Mouse (Mus musculus) yolk sac, embryonic 10.5 days (tissue): ENCODE measurements around the gene Mthfsl.
"Not testable (repeated sequence)": the region's sequence is repeated elsewhere in the genome, so short reads cannot be mapped to it uniquely, and the experiment has no call there.

ENCODE experiments used
- DNase-seq: peaks from one replicate; pipeline ENCODE4 v3.0.0-alpha.2; 2017; ENCODE audit warnings: low spot score

Gene Mthfsl

DNA sequence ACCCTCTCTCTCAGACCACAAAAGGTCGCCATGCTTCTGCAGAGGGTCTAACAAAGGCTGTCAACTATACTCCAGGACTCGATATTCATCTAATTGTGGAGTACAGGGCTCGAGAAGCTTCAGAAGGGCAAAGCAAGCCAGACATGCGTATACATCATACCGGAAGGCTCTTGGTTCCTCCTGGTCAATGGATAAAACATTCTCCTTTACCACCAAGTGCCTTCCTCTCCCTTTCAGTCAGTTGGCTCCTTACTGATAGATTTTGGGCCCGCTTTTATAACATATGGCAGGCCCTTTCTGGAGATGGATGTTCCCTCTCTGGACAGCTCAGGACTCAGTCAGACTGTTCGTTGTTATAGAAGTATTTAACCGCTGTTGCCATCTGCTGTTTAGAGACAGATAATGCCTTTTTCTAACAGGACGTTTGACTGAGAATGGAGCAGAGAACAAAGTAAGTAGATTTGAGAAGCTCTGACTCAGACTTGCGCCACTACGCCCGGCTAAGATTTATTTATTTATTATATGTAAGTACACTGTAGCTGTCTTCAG lies at the start of gene Mthfsl:
TSS of gene Mthfsl (minus strand) at position 308 of the 549 bp plus-strand sequence.
- not testable (repeated sequence) for DNase-seq

DNA sequence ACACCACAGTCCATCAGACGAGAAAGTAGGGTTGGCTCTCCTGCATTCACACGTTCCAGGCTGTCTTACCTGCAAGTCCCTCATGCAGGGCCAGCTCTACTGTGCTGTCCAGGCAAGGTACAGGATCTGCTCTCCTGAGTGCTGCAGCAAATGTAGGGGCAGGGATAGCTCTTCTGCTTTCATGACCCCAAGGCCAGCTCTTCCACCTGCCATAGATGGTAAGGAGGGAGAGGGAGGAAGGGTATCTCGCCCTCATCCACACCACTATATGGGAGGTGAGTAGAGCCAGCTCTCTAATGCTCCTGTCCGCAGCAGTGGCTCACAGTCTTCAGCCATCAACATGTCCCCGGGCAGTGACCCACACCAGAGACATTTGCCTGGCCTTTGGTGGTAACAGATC lies 49.4 kb upstream of the Mthfsl start:
- not testable (repeated sequence) for DNase-seq

DNA sequence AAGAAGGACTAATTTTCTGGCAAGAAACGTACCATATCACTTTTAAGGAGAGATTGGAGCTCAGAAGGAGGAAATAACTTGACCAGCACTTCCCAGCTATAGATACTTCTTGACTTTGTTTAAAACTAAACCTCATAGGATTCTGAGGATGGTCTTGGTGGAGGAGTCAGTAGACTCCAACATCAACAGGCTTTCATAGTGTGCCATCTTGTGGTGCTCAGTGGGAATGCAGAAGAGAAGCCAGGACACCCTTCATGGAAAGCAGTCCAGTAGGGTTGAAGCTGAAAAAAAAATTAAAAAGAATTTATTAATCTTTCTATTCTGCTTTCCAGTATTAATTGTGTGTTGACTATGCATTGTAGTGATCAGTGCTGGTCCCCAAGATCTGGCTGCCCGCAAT lies 26.6 kb upstream of the Mthfsl start:
- DNase-seq: not testable (repeated sequence)

DNA sequence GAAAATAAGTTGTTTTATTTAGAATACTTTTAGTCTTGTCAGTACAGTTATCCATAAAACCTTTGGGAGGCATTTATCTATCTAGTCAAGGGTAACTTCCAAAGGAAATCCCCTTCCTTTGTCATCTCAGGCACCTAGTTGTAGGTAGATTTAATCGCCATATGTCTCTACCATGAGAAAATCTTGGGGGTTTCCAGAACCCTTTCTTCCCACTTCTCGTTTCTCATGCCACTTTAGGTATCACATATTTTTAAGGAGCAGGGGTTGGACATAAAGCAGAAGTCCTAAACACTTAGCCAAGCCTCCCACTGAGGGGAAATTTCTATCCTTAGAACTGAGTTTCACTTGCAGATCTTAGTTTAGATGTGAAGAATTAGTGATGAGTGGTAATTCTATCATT lies 25.9 kb upstream of the Mthfsl start:
- DNase-seq: not testable (repeated sequence)

DNA sequence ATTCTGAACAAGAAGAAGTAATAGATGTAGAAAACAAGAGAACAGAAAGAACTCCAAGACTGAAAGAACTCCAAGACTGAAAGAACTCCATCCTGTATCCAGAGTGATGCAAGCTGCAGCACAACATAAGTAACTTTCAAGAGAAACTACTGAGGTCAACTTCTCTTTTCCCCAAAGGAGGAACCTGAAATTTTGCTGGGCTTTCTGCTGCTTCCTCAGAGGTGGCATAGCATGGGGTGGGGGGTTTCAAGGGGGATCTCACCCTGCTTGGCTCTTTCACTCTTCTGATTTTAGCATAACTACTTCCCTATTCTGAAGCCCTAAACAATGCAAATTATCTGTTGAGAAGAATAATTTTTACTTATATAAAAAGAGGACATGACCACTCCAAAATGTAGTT lies 15.2 kb upstream of the Mthfsl start:
- not testable (repeated sequence) for DNase-seq

DNA sequence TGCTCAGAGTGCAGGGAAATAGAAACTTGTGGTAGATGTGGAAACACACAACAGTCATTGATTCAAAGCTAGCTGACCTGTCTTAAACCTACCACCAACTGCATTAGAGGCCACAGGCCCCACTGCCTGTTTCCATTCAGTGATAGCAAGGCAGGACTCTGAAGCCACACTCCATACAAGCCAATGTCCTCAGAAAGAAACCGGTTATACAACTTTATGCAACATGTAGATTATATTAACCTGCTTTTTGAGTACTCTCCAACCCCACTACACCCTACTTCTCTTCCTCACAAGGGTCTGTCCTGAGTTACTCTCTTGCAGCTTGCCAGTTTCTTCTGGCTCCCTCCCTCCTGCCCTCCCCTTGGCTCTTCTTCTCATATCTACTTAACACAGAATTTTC lies 13.1 kb upstream of the Mthfsl start:
- not testable (repeated sequence) for DNase-seq

DNA sequence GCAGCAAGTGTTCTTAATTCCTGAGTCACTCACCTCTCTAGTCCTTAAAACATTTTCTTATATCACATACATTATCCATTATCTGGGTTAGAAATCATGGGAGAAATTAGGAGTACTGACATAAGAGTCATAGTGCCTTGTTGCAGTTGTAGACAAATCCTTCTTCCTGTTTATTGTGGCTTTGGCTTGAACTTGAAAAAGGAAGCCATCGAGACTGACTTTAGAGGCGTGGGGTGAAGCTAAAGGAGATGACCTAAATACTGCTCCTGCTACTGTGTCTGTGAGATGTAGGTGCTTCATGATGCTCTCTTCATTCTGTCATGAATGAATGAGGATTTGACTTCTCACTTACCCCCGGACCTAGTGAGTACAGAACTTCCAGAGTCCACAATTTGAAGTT lies 12.2 kb upstream of the Mthfsl start:
- DNase-seq: not testable (repeated sequence)

DNA sequence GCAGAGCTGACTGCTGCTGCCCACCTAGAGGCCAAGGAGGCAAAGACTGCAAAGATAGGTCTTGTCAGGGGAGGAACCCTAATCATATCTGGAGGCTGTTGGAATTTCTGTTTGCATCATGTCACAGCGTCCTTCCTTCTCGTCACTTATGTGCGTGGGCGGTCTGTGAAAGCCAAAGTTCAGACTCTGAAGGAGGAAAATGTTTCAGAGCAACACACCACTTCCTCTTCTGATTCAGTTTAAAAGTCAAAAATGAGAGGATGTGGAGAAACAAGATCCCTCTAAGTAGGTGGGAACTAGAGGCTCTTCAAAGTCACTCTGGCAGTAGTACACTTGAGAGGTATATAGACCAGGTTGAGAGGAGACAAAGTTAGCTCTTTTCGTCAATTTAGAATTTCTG lies 11.6 kb upstream of the Mthfsl start, which contains the start of gene Bcl2a1d:
TSS of gene Bcl2a1d (minus strand) at position 187 of the 400 bp plus-strand sequence.
- not testable (repeated sequence) for DNase-seq

DNA sequence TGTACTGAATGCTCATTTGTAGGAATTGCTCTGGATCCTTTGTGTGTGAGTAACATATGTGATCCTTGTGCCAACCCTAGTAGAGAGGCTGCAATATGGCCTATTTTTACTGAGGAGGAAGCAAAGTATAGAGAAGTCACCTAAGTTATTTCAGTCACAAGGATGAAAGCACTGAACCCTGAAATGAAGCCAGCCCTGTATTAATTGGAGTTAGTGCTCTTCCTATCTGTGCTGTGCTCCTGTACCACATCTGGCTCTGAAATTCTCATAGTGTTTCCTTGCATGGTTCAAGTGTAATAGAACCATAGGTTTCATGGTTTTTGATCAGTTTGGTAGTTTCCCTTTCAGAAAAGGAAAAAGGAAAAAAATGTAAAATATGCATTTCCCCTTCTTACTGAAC lies 8.2 kb upstream of the Mthfsl start:
- not testable (repeated sequence) for DNase-seq

DNA sequence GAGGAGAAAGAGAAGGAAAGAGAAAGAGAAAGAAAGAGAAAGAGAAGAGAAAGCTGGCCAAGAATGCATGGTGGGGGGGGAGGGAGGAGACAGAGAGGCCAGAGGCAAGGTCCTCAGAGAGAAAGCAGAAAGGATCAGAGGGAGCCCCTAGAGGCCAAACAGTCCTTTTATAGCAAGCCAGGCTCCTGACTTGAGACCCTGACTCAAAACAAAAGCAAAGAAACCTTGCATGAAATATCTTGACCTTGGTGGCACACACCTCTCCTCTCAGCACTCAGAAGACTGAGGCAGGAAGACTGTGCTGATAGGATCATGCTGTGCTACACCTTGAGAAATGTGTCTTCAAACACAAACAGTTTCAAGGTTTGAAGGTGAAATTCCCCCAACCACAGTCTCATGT lies 1.5 kb upstream of the Mthfsl start:
- not testable (repeated sequence) for DNase-seq

DNA sequence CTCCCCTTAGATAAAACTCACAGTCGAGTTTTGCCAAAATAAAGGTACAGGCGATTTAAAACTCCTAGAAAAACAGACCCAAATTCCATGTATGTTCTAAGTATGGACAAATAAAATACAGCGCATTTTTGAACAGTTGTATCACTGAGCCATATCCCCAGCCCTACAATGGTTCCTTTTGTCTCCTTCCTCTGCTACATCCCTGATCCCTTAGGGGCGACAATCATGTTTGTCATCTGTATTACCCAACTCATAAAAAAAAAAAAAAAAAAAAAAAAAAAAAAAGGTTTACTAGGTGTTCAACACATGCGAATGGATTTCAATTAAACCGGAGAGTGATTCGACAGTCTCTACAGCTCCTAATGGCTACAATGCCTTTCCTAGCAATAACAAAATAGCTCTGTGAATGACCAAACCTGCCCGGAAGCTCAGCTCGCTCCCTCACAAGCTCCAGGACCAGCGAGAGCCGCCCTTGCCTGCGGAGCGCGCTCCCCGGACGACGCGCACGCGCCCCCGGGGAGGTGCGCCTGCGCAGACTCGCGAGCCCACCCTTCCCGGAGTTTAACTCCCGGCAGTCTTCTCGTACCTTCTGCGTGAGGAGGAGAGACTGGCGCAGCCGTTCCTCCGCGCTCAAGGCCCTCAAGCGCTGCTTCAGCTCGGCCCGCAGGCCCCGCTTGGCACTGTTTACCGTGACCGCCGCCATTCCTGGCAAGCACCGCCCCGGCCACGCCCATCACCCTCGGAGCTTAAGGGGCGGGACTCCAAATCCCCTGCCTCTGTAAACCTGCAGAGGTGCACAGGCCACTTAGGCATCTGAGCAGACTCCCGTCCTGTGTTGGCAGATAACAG lies 799 bp downstream of the Mthfsl start:
- not testable (repeated sequence) for DNase-seq

DNA sequence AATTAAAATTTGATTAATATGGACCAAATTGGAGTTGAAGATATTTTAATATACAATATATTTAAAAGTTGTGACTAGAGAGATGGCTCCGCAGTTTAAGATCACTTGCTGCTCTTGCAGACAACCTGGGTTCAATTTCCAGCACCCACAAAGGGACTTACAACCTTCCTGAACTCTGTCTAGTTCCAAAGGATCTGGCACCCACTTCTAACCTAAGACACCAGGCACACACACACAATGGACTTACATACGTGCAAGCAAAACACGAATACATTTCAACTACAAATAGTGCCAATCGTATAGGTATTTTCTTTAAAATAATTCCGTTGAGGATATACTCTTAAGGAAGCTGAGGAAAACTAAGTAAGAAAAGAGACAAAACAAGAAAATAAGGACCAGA lies 1.5 kb downstream of the Mthfsl start:
- not testable (repeated sequence) for DNase-seq

DNA sequence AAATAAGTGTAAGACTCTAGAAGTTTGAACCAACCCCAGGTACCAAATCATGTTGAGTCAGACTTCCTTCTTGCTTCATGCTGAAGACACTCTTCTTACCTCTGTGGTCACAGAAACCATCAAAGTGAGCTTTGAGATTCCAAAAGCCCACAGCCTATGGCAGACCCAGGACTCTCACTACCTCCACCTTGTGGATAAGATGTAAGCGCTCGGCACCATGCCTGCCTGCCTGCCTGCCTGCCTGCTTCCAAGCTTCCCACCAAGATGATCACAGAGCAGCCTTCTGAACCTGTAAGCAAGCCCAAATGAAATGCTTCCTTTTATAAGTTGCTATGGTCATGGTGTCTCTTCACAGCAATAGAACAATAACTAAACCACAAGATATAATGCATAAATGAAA lies 2.0 kb downstream of the Mthfsl start:
- DNase-seq: not testable (repeated sequence)

DNA sequence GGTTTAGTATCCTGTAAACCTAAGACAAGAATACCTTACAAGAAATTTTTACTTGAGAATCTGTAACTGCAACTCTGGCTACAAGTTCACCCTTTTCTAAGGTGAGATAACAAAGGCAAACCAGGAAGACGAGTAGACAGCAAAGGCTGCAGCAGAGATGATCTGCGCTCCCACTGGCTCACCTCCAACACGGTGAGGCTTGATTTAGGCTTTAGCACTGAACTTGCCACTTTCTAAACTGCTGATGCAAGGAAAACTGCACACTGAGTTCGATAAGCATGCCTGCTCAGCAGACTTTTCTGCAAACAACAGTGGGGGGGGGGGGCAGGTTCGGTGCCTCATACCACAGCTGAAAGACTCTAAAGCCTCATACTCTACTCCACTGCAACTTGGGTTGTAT lies 5.6 kb downstream of the Mthfsl start:
- DNase-seq: not testable (repeated sequence)

DNA sequence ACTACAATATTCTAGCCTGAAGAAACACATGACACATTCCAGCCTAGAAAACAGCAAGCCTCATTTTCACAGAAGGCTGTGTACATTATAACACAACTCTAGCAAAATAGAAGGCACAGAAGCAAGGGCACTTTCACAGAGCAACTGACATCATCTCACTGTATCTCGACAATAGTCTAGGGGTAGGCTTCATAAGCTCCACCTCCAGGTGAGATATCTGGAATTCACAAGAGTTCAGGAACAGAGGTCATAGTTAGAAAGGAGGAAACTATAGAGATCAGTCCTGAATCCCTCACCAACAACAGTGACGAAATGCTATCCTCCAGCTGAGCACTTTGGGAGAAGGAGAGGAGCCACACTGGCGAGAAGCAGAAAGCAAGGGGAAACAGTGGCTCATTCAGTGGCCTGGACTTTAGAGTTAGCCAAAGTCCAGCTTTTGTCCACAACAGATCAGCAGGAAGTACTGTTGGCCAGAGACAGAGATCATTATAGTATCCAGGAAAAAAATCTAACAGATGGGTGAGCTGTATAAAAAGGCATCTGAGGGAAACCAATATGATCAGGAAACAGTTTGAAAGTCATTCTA lies 7.8 kb downstream of the Mthfsl start:
- DNase-seq: peak; percentile 17

DNA sequence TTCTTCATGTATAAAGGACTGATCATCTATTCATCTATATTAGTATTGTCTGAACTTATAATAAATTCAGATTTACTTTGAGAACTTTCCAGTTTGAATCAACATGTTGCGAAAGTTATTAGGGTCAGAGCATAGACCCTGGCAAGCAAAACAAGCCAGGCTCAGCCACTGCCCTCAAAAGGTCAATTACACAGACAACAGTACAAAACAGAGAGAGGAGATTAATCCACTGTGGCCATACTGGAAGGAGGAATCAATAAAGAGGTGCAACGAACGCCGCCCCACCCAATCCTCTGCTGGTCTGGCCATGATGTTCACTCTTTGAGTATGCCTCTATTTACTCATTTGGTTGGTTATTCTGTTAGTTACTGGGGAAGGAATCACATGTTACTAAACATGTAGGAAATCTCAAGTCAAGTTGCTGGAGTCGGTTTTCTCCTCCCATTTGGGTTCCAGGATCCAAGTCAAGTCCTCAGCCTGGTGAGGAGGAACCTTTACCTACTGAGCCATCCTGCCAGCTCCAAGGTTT lies 9.1 kb downstream of the Mthfsl start:
- DNase-seq: not testable (repeated sequence)

DNA sequence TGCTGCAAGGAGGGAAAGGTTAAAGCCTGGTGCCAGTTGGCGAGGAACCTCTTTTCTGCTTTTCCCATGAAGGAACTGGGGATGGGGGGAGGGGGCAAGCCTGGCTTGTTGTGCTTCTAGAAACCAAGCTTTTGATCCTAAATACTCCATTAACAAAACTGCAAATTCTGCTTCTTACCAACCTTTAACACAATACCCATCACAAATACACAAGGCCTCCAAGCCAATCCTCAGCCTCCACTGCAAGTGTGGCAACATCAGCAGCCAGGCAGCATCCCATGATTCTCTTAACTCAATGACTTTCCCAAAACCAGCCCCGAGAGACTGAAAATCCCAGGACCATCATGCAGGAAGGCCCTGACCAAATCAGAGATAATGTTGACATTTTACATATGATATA lies 9.7 kb downstream of the Mthfsl start:
- DNase-seq: not testable (repeated sequence)

DNA sequence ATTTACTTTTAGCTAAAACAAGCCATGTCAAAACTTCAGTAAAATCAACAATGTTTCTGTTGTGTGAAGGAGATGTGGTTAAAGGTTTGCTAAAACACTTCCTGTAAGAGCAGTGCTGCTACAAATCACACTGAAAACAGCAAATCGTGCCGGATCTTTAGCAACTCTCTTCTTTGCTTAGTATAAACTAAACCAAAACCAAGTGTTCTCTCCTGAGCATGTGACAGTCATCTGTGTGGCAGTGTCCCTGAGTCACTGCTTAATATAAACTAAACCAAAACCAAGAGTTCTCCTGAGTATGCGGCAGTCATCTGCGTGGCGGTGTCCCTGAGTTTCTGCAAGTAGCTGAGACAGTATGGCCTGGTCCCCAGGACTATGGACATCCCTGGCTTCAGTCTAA lies 10.3 kb downstream of the Mthfsl start:
- not testable (repeated sequence) for DNase-seq

DNA sequence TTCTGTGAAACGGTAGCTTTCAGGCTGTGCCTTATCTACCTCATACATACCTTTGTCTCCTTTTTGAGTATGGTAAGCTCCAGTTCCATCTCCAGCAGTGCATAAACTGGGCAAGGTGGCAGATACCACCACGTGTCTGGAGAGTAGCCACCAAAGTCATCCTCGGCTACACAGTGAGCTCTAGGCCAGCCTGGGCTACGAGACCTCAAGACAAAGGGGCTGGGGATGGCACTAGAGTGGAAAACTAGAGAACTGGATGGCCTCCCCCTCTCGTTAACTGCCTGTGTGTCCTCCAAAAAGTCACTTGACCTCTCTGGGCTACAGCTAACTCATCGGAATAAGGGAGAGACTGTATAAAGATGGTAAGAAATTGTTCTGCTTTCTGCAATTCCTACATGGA lies 10.8 kb downstream of the Mthfsl start:
- no peak for DNase-seq

DNA sequence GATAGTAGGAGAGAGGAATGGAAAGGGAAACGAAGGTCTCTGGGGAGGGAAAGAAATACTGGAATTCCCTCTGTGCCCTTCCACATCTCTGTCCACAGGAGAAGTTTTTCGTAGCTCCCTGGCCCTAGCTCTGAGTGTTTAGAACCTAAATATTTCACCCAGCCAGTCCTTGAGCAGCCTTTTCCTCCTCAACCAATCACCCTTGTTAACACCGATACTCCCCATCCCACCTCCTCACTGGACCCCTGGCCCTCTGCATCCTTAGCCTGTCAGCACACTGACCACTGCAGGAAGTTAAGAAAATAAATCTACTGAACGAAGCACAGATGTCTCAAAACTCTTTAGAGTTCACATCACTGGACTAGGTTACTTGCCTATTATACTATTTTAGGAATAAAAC lies 13.4 kb downstream of the Mthfsl start:
- DNase-seq: no peak

DNA sequence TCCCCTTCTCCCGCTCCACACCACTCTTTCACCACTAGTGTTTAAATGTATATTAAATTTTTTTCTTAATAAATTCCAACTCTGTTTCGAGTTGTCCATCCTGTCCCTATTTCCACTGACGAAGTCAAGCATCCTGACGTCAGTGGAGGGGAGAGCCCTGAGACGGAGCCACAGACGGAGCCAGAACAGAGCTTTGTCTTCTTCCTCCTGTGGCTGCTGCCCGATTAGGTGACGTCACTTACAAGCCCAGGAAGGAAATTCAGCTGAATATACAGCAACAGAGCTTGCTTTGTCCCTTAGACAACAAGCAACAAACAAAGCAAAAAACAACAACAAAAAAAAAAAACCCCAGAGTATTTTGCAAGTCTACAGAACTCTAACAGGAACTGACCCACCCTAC lies 14.9 kb downstream of the Mthfsl start:
- not testable (repeated sequence) for DNase-seq

DNA sequence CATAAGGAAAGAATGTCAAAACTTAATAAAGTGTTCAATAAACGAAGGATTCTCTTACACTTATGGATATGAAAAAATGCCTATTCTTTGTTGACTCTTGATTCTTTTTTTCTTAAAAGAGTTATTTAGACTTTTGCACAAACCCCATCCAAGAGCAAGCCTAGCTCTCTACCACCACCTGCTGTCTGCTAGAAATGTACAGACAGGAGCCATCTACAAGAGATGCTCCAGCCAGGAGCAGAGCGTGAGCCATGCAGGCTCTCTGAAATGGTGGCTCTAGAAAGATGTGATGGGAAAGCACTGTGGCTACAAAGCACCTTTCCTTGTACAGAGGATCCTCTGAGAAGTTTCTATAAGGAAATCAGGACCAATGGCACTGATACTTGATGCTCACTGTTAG lies 21.4 kb downstream of the Mthfsl start:
- DNase-seq: not testable (repeated sequence)

DNA sequence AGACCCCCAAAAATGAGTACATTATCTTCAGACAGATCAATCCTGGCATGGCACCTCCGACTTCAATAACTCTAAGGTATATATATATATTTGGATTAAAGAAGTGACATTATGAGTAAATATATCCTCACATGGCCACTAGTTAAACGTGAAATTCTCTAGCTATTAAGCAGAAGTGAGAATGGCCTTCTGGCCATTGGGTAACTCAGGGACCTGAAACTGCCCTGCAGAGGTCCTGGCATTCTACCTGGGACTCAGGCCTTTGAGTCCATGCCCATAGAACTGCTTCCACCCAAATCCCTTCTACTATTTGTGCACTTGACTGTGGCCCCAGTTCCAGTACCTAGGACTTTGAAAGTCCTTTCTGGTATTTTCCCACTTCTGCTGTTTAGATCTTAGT lies 28.8 kb downstream of the Mthfsl start:
- DNase-seq: not testable (repeated sequence)
